Mouse (Mus musculus) midbrain, embryonic 13.5 days (tissue): ENCODE results near the gene Ankib1. TPM values are rescaled to one million over a fixed set of nuclear protein-coding genes. Genes with fewer than 3 reads are reported as not detected.

ENCODE experiments used
- microRNA-seq: library from miRNA; unstranded; fragments of <30 nt; microRNA quantifications from one replicate; pipeline ENCODE4, GENCODE M21; 2016
- polyA plus RNA-seq: library from polyadenylated mRNA; unstranded; fragments of >200 nt; fragmentation: Nextera tagmentation; extraction: Ambion mirVana; gene quantifications from 2 replicates; pipeline ENCODE4 v1.2.1, GENCODE M21; 2015

Ankib1 gene
- polyA plus RNA-seq, 1 experiment from 2014 or later = 18.2 TPM

Small RNA genes within 50 kb of the gene (microRNA-seq; reads per million reads assigned to microRNA genes)
- gene Gm22926 (not detected), gene Gm26238 (not detected)

Other genes with a start within 250 kb of the Ankib1 start
- gene 1700109H08Rik, start 231.4 kb downstream of the Ankib1 start, polyA plus RNA-seq = 4.1 and 4.3 TPM in 2 replicates
- 23.7 and 28.7 TPM in 2 replicates for gene Pex1, start 206.9 kb downstream of the Ankib1 start, polyA plus RNA-seq
- 15.6 and 18.6 TPM in 2 replicates for gene Rbm48, start 206.3 kb downstream of the Ankib1 start, polyA plus RNA-seq
- gene Tmbim7, start 151.7 kb downstream of the Ankib1 start, polyA plus RNA-seq = not detected in 2 replicates
- 66.3 and 68.3 TPM in 2 replicates for gene Gatad1, start 145.7 kb downstream of the Ankib1 start, polyA plus RNA-seq
- 71.6 and 73.3 TPM in 2 replicates for gene Krit1, start 259 bp upstream of the Ankib1 start, polyA plus RNA-seq
- gene Lrrd1, start 42.2 kb upstream of the Ankib1 start, polyA plus RNA-seq = 0.15 and 0.16 TPM in 2 replicates
- gene Mterf1a, start 91.0 kb upstream of the Ankib1 start, polyA plus RNA-seq = 9.0 and 9.9 TPM in 2 replicates
- gene Akap9, start 125.1 kb upstream of the Ankib1 start, polyA plus RNA-seq = 406 and 421 TPM in 2 replicates